Mouse (Mus musculus) small intestine, adult 10 weeks (tissue): Measurements from ENCODE around the gene Trf. TPM values are rescaled to one million over a fixed set of nuclear protein-coding genes. Genes with fewer than 3 reads are reported as not detected.

Experiments
- polyA plus RNA-seq: library from polyadenylated mRNA; stranded (reverse); fragments of 350-450 nt; fragmentation: Illumina TruSeq; extraction: RNeasy Lipid Tissue Mini Kit (QIAGEN cat#74804); gene quantifications from one replicate; pipeline ENCODE4 v1.2.3, GENCODE M21; 2014; ENCODE audit warnings: low replicate concordance

Gene Trf
- polyA plus RNA-seq: 29.1 TPM

GRCm38 (mm10) chr9:103230151-103230951 is at the start of gene Trf, which contains the start of gene Gm20425:
Trf (minus strand) TSS chr9:103230444.
Gm20425 (minus strand) TSS chr9:103230307.

DNA sequence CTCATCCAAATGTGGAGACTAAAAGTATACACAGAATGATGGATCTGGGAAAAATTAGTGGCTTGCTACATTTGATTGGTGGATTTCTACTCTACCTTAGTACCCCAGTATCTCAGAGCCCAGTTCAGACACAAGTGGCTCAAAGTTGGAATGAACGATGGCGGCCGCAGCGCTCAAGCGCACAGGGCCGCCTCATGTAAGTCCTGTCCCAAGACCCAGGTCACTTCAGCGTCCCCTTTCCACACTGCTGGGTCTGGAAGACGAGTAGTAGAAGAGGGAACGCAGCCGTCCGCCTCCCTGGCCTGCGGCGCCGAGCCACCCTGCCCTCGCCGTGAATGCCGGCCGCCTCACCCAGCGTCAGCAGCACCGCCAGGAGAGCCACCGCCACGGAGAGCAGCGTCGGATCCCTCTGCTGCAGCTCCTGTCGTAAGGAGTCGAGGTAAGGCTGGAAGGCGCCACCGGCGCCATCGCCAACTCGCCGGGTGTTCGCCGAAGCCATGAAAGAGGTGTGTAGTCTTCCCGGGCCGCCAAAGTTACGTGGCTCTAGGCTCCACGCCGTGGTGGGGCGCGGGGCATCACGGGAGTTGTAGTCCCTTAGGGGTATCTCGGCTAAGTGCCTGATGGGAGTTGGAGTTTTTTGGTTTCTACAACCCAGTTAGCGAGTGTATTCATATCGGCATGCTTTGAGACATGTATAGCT is 28.5 kb downstream of the Trf start, which contains the start of gene Srprb:
Gene Srprb, minus strand, starts transcription at position 577 of the 700 bp plus-strand sequence.

Other genes with a start within 250 kb of the Trf start
- 9.2 TPM for gene Slco2a1, start 241.7 kb downstream of the Trf start, polyA plus RNA-seq
- gene Rab6b, start 118.7 kb downstream of the Trf start, polyA plus RNA-seq: 1.8 TPM
- gene Srprb, start 28.3 kb downstream of the Trf start, polyA plus RNA-seq: 6.3 TPM
- gene Gm20425, start 137 bp downstream of the Trf start, polyA plus RNA-seq: 1.7 TPM
- gene 1300017J02Rik, start 74.6 kb upstream of the Trf start, polyA plus RNA-seq: not detected
- 32.7 TPM for gene Topbp1, start 74.8 kb upstream of the Trf start, polyA plus RNA-seq
- 109 TPM for gene Cdv3, start 135.4 kb upstream of the Trf start, polyA plus RNA-seq
- gene Bfsp2, start 250.0 kb upstream of the Trf start, polyA plus RNA-seq: not detected